Mouse (Mus musculus) spleen, adult 2 months (tissue): ENCODE results near the gene Fam84a. TPM values are rescaled to one million over a fixed set of nuclear protein-coding genes. Genes with fewer than 3 reads are reported as not detected.

Source experiments
- DNase-seq, 2 experiments: peaks; one replicate each; pipeline versions ENCODE4 v3.0.0 to v3.0.0-alpha.2; 2012 to 2021; ENCODE audit warnings: low spot score in 2 of 2, low read depth in 1 of 2
- H3K27ac ChIP-seq: fragments of 200-500 bp; 2 replicates; pipeline ENCODE4 v1.5.1; 2012; ENCODE audit warnings: low read length, inconsistent platforms; ENCODE audit not compliant: insufficient read depth
- H3K27me3 ChIP-seq: fragments of 200-500 bp; 2 replicates; pipeline ENCODE4 v1.6.1; 2012; ENCODE audit warnings: mild to moderate bottlenecking, moderate library complexity, low read length, inconsistent platforms; ENCODE audit not compliant: control insufficient read depth, insufficient read depth
- H3K36me3 ChIP-seq: fragments of 200-500 bp; 2 replicates; pipeline ENCODE4 v1.6.1; 2012; ENCODE audit warnings: mild to moderate bottlenecking, low read length, inconsistent platforms; ENCODE audit not compliant: control insufficient read depth, insufficient read depth
- H3K4me1 ChIP-seq: fragments of 200-500 bp; 2 replicates; pipeline ENCODE4 v1.6.1; 2011; ENCODE audit warnings: inconsistent platforms; ENCODE audit not compliant: control insufficient read depth, insufficient read depth, insufficient read length
- H3K4me3 ChIP-seq: fragments of 200-500 bp; 2 replicates; pipeline ENCODE4 v1.5.1; 2011; ENCODE audit warnings: mild to moderate bottlenecking, inconsistent platforms; ENCODE audit not compliant: insufficient read depth, insufficient read length; ENCODE audit errors: extremely low read depth
- CTCF ChIP-seq: fragments of 200-500 bp; IDR thresholded peaks from 2 replicates; pipeline ENCODE4 v1.5.1; 2011; ENCODE audit warnings: mild to moderate bottlenecking, inconsistent platforms; ENCODE audit not compliant: insufficient read depth, insufficient read length, insufficient replicate concordance; ENCODE audit errors: extremely low read depth
- POLR2A ChIP-seq: fragments of 200-500 bp; IDR thresholded peaks from 2 replicates; pipeline ENCODE4 v1.6.1; 2011; ENCODE audit warnings: low read depth, low read length, inconsistent platforms
- WGBS: fragments of 180-500 bp; shearing (Covaris S2); methylation state at CpG from one replicate; pipeline ENCODE4 v1.1.7; 2018; 5-methylcytosine and 5-hydroxymethylcytosine counted together
- polyA plus RNA-seq: library from polyadenylated mRNA; depleted of rRNA; stranded (reverse); fragments of >200 nt; gene quantifications from 2 replicates; pipeline ENCODE4 v1.2.3, GENCODE M21; 2012

Fam84a gene
- polyA plus RNA-seq, 1 experiment, result 1.1 TPM

DNA sequence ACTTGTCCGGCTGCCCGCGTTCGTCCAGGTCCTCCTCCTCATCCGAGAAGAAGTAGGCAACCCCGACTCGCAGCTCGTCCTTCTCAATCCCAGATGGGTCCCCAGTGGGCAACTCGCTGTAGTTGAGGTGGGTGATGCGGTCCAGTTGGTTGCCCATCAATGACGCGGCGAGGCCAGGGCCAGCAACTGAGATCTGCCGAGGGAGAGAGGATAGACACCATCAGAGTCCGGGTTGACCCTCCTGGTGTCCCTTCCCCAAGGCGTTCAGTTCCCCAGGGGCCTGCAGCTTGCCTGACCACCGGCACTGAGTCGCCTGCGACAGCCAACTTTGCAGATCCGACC lies 1.3 kb downstream of the Fam84a start:
- DNase-seq, result no peak
- Histone ChIP-seq H3K4me1 (no peaks in the 10 kb centered on the region), H3K27me3 (no peaks in the 10 kb centered on the region; the same call in 1 of the 2 replicates), H3K36me3 (no peaks in the 10 kb centered on the region), H3K27ac (no peak overlapping the region), H3K4me3 (peak overlapping the region; percentile 32; the same call in 1 of the 2 replicates)
- TF ChIP-seq POLR2A (no peak), CTCF (no peak)
- 5% methylated on average over 20 of the region's 20 CpGs for WGBS

DNA sequence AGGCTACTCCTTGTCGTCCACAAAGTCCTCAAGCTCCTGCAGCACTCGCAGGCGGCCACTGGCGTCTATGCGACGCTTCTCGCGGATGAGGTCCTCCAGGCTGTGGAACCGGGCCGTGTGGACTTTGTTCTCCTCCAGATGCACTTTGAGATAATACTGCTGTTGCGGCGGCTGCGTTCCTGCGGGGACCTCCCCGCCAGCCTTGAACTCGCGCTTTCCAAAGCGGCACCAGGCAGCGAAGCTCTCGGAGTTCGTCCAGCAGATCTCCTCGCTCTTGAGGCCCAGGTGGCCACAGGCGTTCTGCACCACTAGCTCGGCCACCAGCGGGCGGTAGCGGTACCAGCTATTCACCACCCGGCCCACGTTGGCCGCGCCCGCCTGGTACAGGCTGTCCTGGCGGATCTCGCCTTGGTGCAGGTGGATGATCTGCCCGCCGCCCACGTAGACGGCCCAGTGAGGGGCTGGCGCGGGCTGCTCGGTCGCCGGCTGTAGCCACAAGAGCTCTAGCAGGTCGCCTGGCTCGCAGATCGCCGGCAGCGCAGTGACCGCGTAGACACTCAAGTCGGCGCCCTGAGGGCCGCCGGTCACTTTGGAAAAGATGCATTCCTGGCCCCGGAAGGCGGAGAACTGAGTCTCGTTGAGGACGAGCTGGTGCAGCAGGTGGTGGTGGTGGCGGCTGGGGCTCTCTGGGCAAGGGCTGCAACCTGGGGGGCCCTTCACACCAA lies 1.8 kb downstream of the Fam84a start:
- TF ChIP-seq CTCF, result no peak
- TF ChIP-seq POLR2A, result no peak

DNA sequence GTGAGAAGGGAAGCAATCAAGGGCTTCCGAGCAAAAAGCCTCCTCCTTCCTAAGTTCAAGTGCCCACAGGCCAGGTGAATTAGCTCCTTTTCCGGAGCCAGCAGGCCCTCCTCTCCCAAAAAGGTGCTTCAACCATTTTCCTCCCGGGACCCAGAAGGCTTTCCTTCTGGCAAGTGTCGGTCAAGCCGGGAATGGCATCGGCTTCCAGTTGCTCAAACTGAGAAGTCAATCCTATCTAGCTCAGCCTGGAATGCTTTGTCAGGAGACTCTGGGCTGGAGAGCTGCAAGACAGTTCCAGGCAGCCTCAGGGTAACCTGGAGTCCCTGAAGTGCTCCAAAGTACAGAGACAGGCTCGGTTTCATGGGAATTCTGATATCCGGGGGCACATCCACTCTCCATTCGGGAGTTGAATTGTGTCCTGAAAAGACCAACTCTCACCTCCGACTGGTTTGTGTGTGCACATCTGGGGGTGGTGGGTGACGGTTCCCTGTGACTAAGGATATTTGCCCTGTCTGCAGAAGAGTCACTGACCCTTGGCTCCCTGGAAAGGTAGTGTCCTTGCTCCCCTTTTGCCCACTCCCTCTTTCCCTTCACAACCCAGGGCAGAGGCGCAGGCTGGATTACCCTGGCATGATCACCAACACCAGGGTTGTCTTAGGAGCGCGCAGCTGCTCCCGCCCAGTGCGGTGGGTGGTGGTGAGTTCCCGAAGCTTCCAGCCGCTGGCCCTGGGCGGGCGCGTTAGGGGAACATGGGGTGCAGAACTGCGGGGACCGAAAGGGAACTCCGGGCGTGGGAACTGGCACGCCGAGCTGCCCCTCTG lies 2.6 kb downstream of the Fam84a start:
- H3K4me3 ChIP-seq, result no peak overlapping the region
- H3K36me3 ChIP-seq, result no peaks in the 10 kb centered on the region
- DNase-seq, result no peak
- TF ChIP-seq CTCF (no peak), POLR2A (no peak)
- no peak overlapping the region for H3K27ac ChIP-seq
- no peaks in the 10 kb centered on the region; the same call in 1 of the 2 replicates for H3K27me3 ChIP-seq
- H3K4me1 ChIP-seq, result no peaks in the 10 kb centered on the region
- 18% methylated on average over 27 of the region's 27 CpGs for WGBS

More for the DNA sequence above, 1.8 kb downstream of the Fam84a start:
- Histone ChIP-seq H3K27me3 (no peaks in the 10 kb centered on the region; the same call in 1 of the 2 replicates), H3K4me3 (peak overlapping the region; percentile 32; the same call in 1 of the 2 replicates), H3K4me1 (no peaks in the 10 kb centered on the region), H3K36me3 (no peaks in the 10 kb centered on the region), H3K27ac (no peak overlapping the region)
- DNase-seq, result peak in 1 of 2 experiments; percentile 3
- WGBS, result 5% methylated on average over 59 of the region's 59 CpGs

DNA sequence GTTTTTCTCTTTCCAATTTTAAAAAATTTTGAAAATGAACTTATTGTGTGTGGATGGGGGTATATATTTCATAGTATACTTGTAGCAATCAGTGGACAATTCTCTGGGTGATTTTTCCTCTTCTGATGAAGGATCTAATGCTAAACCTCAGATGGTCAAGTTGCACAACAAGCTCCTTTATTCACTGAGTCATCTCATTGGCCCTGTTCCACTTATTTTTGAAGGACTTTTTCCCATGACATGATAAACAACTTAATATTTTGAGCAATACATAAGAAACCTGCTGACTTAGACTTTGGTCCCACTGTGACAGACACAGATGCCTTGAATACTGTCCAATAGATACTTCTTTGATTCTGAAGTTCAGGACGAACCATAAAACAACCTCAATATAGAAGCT lies 14.8 kb downstream of the Fam84a start:
- H3K4me1 ChIP-seq, result no peaks in the 10 kb centered on the region
- H3K27me3 ChIP-seq, result no peaks in the 10 kb centered on the region
- no peak for DNase-seq
- no peaks in the 10 kb centered on the region for H3K36me3 ChIP-seq
- no peak overlapping the region for H3K4me3 ChIP-seq
- no peak overlapping the region for H3K27ac ChIP-seq
- TF ChIP-seq POLR2A (no peak), CTCF (no peak)
- 84% methylated on average over 1 of the region's 1 CpGs for WGBS

DNA sequence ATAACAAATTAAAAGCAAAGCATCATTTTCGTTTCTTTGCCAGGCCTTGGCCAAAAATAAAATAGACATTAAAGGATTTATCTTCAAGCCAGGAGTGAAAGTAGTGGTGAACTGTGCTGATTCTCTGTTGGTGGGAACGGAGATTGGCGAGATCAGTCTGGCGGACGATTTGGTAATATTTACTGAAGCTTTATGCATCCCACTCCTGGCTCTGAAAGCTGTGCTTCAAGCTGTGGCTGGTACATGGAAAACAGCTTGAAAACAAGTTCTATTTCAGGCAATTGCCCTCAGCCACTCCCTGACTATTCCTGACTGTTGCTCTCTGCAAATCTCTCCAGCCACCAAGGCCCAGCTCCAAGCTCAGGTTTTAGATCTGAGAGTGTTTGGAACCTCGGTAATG lies 37.1 kb downstream of the Fam84a start:
- H3K27me3 ChIP-seq, result no peaks in the 10 kb centered on the region
- DNase-seq, result no peak
- WGBS, result 90% methylated on average over 6 of the region's 6 CpGs
- no peak overlapping the region for H3K4me3 ChIP-seq
- H3K27ac ChIP-seq, result no peak overlapping the region
- TF ChIP-seq CTCF, result no peak
- TF ChIP-seq POLR2A, result no peak
- H3K4me1 ChIP-seq, result no peaks in the 10 kb centered on the region
- H3K36me3 ChIP-seq, result no peaks in the 10 kb centered on the region

DNA sequence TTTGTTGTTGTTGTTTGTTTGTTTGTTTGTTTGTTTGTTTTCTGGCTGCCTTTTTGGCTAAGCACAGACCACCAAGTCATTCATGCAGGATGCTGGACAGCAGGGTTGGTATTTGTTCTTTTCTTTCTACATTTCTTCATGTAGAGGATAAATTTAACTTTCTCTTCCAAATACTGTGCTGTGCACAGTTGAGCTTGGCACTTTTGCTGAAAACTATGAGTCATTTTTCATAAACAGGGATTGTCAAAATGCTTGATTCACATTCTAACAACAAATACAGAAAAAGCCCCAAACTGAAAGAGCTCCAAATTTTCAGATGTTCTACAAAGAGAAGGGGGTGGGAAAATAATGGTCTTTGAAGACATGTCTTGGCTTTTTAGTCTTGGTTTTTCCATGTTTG lies 54.9 kb downstream of the Fam84a start:
- no peak for DNase-seq
- TF ChIP-seq CTCF, result no peak
- TF ChIP-seq POLR2A, result no peak
- no peak overlapping the region for H3K27ac ChIP-seq
- H3K4me1 ChIP-seq, result no peaks in the 10 kb centered on the region
- H3K27me3 ChIP-seq, result no peaks in the 10 kb centered on the region
- H3K4me3 ChIP-seq, result no peak overlapping the region
- no peaks in the 10 kb centered on the region for H3K36me3 ChIP-seq
